Mouse (Mus musculus): ENCODE data around the gene Ppm1m. TPM values are rescaled to one million over a fixed set of nuclear protein-coding genes. Genes with fewer than 3 reads are reported as not detected.
A peak's percentile ranks its signal among the peaks of the same experiment; 100 is the strongest.

Ppm1m gene
- total and polyA plus RNA-seq, 2 experiments = 13.7 to 22.7 TPM

GRCm38 (mm10) chr9:106158037-106158491, 41.5 kb downstream of the Ppm1m start, which contains the start of gene Glyctk:
Gene Glyctk, minus strand, starts transcription at chr9:106158138.
- peak; percentile 100 for DNase-seq (ENCODE audit: extremely low read depth, low read depth, low spot score)
- WGBS = 24% methylated on average over 6 of the region's 6 CpGs
- H3K9ac ChIP-seq (ENCODE audit: low read depth, low read length) = peak within 1 kb of the TSS; percentile 92
- H3K4me3 ChIP-seq (ENCODE audit: insufficient read depth, low read depth, low read length) = peak within 1 kb of the TSS; percentile 95
- no peak for TF ChIP-seq CTCF (IDR thresholded peaks at IDR 0.05; ENCODE audit: low read depth, low read length)
- peak; percentile 86 for TF ChIP-seq POLR2A (IDR thresholded peaks at IDR 0.05; ENCODE audit: extremely low read depth, insufficient read depth, low read length)
- peak within 1 kb of the TSS; percentile 98 for H3K27ac ChIP-seq (replicated peaks; ENCODE audit: insufficient read depth, low read depth, low read length)
- H3K4me1 ChIP-seq (ENCODE audit: control insufficient read depth, insufficient read depth, low read length) = peaks cover 37% of the 10 kb centered on the region
- no peaks in the 10 kb centered on the region for H3K27me3 ChIP-seq (ENCODE audit: control insufficient read depth, insufficient read depth, low read length)
- H3K79me2 ChIP-seq (ENCODE audit: control insufficient read depth, insufficient read depth, low read length) = peaks cover 13% of the 10 kb centered on the region; the same call in 1 of the 2 replicates
- H3K36me3 ChIP-seq (ENCODE audit: control insufficient read depth, insufficient read depth, low read length) = peaks cover 14% of the 10 kb centered on the region; the same call in 1 of the 2 replicates

GRCm38 (mm10) chr9:106157623-106157925, 42.0 kb downstream of the Ppm1m start:
- Histone ChIP-seq H3K27me3 (ENCODE audit: control insufficient read depth, insufficient read depth, low read length) (no peaks in the 10 kb centered on the region), H3K36me3 (ENCODE audit: control insufficient read depth, insufficient read depth, low read length) (peaks cover 14% of the 10 kb centered on the region; the same call in 1 of the 2 replicates), H3K4me3 (ENCODE audit: insufficient read depth, low read depth, low read length) (peak overlapping the region; percentile 95), H3K27ac (replicated peaks; ENCODE audit: insufficient read depth, low read depth, low read length) (peak overlapping the region; percentile 98), H3K79me2 (ENCODE audit: control insufficient read depth, insufficient read depth, low read length) (peaks cover 13% of the 10 kb centered on the region; the same call in 1 of the 2 replicates), H3K4me1 (ENCODE audit: control insufficient read depth, insufficient read depth, low read length) (peaks cover 37% of the 10 kb centered on the region), H3K9ac (ENCODE audit: low read depth, low read length) (peak overlapping the region; percentile 92)
- DNase-seq (ENCODE audit: extremely low read depth, low read depth, low spot score) = no peak
- 31% methylated on average over 10 of the region's 10 CpGs for WGBS
- TF ChIP-seq CTCF (IDR thresholded peaks at IDR 0.05; ENCODE audit: low read depth, low read length) = no peak
- no peak for TF ChIP-seq POLR2A (IDR thresholded peaks at IDR 0.05; ENCODE audit: extremely low read depth, insufficient read depth, low read length)

DNA sequence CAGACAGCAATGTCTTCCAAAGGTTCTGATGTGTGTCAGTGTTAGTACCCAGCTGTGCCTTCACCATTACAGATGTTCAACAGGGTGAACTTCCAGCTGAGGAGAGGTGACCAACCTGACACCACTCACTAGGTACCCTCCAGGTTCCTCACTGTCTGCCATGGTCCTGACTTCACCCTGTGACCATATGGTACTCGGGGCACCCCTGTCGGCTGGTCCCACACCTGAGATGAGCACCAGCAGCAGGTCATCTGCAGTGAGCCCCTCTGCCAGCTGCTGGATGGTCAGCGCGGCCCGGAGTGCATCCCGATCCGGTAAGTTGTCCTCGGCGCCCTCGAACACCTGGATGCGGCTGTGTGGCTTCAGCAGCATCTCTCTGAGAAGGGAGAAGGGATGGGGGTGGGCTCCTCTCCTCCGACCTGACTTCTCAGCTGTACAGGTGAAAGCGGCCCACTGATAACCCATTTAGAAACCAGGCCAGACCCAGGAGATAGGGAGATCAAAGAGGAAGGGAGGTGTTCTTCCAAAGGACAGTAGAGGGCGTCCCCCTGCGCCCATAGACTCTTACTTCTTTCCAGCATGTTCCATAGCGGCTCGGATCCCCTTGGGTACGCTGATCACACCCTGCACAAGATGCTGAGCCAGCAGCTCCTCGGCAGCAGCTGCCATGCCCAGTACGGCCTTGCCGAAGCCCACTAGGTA, 42.5 kb downstream of the Ppm1m start:
- Histone ChIP-seq H3K27me3 (ENCODE audit: control insufficient read depth, insufficient read depth, low read length) (no peaks in the 10 kb centered on the region), H3K9ac (ENCODE audit: low read depth, low read length) (peak overlapping the region; percentile 92), H3K36me3 (ENCODE audit: control insufficient read depth, insufficient read depth, low read length) (peaks cover 14% of the 10 kb centered on the region; the same call in 1 of the 2 replicates), H3K27ac (replicated peaks; ENCODE audit: insufficient read depth, low read depth, low read length) (peak overlapping the region; percentile 98), H3K4me1 (ENCODE audit: control insufficient read depth, insufficient read depth, low read length) (peaks cover 37% of the 10 kb centered on the region), H3K4me3 (ENCODE audit: insufficient read depth, low read depth, low read length) (peak overlapping the region; percentile 95), H3K79me2 (ENCODE audit: control insufficient read depth, insufficient read depth, low read length) (peaks cover 13% of the 10 kb centered on the region; the same call in 1 of the 2 replicates)
- TF ChIP-seq CTCF (IDR thresholded peaks at IDR 0.05; ENCODE audit: low read depth, low read length) (peak; percentile 46), POLR2A (IDR thresholded peaks at IDR 0.05; ENCODE audit: extremely low read depth, insufficient read depth, low read length) (no peak)
- 34% methylated on average over 21 of the region's 21 CpGs for WGBS
- peak; percentile 66 for DNase-seq (ENCODE audit: extremely low read depth, low read depth, low spot score)

GRCm38 (mm10) chr9:106156419-106156818, 43.1 kb downstream of the Ppm1m start:
- Histone ChIP-seq H3K79me2 (ENCODE audit: control insufficient read depth, insufficient read depth, low read length) (peaks cover 13% of the 10 kb centered on the region; the same call in 1 of the 2 replicates), H3K27ac (replicated peaks; ENCODE audit: insufficient read depth, low read depth, low read length) (peak overlapping the region; percentile 4; the same call in 1 of the 2 replicates), H3K9ac (ENCODE audit: low read depth, low read length) (peak overlapping the region; percentile 66), H3K4me3 (ENCODE audit: insufficient read depth, low read depth, low read length) (peak overlapping the region; percentile 95), H3K27me3 (ENCODE audit: control insufficient read depth, insufficient read depth, low read length) (no peaks in the 10 kb centered on the region), H3K36me3 (ENCODE audit: control insufficient read depth, insufficient read depth, low read length) (peaks cover 14% of the 10 kb centered on the region; the same call in 1 of the 2 replicates), H3K4me1 (ENCODE audit: control insufficient read depth, insufficient read depth, low read length) (peaks cover 37% of the 10 kb centered on the region)
- DNase-seq (ENCODE audit: extremely low read depth, low read depth, low spot score) = peak; percentile 72
- TF ChIP-seq CTCF (IDR thresholded peaks at IDR 0.05; ENCODE audit: low read depth, low read length) = peak; percentile 53
- TF ChIP-seq POLR2A (IDR thresholded peaks at IDR 0.05; ENCODE audit: extremely low read depth, insufficient read depth, low read length) = no peak
- WGBS = 38% methylated on average over 5 of the region's 5 CpGs

- no peak overlapping the region for H3K4me3 ChIP-seq (ENCODE audit: insufficient read depth, low read depth, low read length)
- H3K9ac ChIP-seq (ENCODE audit: low read depth, low read length) = peak overlapping the region; percentile 66; the same call in 1 of the 2 replicates
- peaks cover 31% of the 10 kb centered on the region for H3K4me1 ChIP-seq (ENCODE audit: control insufficient read depth, insufficient read depth, low read length)
- no peak for TF ChIP-seq POLR2A (IDR thresholded peaks at IDR 0.05; ENCODE audit: extremely low read depth, insufficient read depth, low read length)
- no peak for TF ChIP-seq CTCF (IDR thresholded peaks at IDR 0.05; ENCODE audit: low read depth, low read length)
- H3K27me3 ChIP-seq (ENCODE audit: control insufficient read depth, insufficient read depth, low read length) = no peaks in the 10 kb centered on the region
- peaks cover 14% of the 10 kb centered on the region; the same call in 1 of the 2 replicates for H3K36me3 ChIP-seq (ENCODE audit: control insufficient read depth, insufficient read depth, low read length)
- H3K79me2 ChIP-seq (ENCODE audit: control insufficient read depth, insufficient read depth, low read length) = peaks cover 13% of the 10 kb centered on the region; the same call in 1 of the 2 replicates
- DNase-seq (ENCODE audit: extremely low read depth, low read depth, low spot score) = peak; percentile 63
- 55% methylated on average over 9 of the region's 9 CpGs for WGBS
- H3K27ac ChIP-seq (replicated peaks; ENCODE audit: insufficient read depth, low read depth, low read length) = 0 out of 2 replicates have a peak overlapping the region, but pooled peaks have one; percentile 8
Observed at GRCm38 (mm10) chr9:106154106-106154505, 45.4 kb downstream of the Ppm1m start.

Data from liver, adult 2 months (tissue).